Comparison of ENCODE assay signal across 9 mouse cellular contexts in genomic region chrX:94674977-94675376, GRCm38 (mm10). TPM values are rescaled to one million over a fixed set of nuclear protein-coding genes. Genes with fewer than 3 reads are reported as not detected.
DNase-seq lines count a peak whose midpoint lies in the region; ATAC-seq and TF ChIP-seq lines count a peak whose summit lies in the region.
"Had no signal": no experiment of that assay in that cellular context is flagged by ENCODE, and none has a peak within 500 bp of the region (broad histone marks: within the 10 kb centered on the region; RNA-seq: fewer than 3 reads in every experiment).

No protein-coding gene starts in this region.

- H3K36me3 ChIP-seq in liver, embryonic 12.5 days = no peaks in the 10 kb centered on the region
- H3K36me3 ChIP-seq in lung, embryonic 14.5 days (ENCODE audit: insufficient read depth) = no peaks in the 10 kb centered on the region
- H3K36me3 ChIP-seq: stomach, embryonic 15.5 days had no signal

- H3K4me1 ChIP-seq in liver, embryonic 12.5 days = no peaks in the 10 kb centered on the region
- H3K4me1 ChIP-seq in lung, embryonic 14.5 days (ENCODE audit: insufficient read depth) = no peaks in the 10 kb centered on the region
- H3K4me1 ChIP-seq: stomach, embryonic 15.5 days had no signal

- no peak overlapping the region for H3K27ac ChIP-seq in liver, embryonic 12.5 days
- H3K27ac ChIP-seq in lung, embryonic 14.5 days (ENCODE audit: low read depth) = no peak overlapping the region
- H3K27ac ChIP-seq: stomach, embryonic 15.5 days had no signal

- H3K9ac ChIP-seq in liver, embryonic 12.5 days = no peak overlapping the region
- no peak overlapping the region for H3K9ac ChIP-seq in lung, embryonic 14.5 days
- H3K9ac ChIP-seq: stomach, embryonic 15.5 days had no signal

- WGBS in liver, embryonic 12.5 days (ENCODE audit: insufficient replicate concordance) = 44% methylated on average over 4 of the region's 4 CpGs
- WGBS in lung, embryonic 14.5 days = 43% methylated on average over 4 of the region's 4 CpGs

- H3K9me3 ChIP-seq in liver, embryonic 12.5 days (replicated peaks) = no peaks in the 10 kb centered on the region
- H3K9me3 ChIP-seq in lung, embryonic 14.5 days (ENCODE audit: low read depth, low read length) = no peaks in the 10 kb centered on the region
- H3K9me3 ChIP-seq: stomach, embryonic 15.5 days had no signal

- H3K27me3 ChIP-seq in liver, embryonic 12.5 days (replicated peaks) = no peaks in the 10 kb centered on the region; the same call in 1 of the 2 replicates
- H3K27me3 ChIP-seq in lung, embryonic 14.5 days (ENCODE audit: insufficient read depth, low read length) = no peaks in the 10 kb centered on the region
- H3K27me3 ChIP-seq: stomach, embryonic 15.5 days had no signal

- no peak for ATAC-seq in CD4-positive, CD25-positive, alpha-beta regulatory T cell, adult 4 months
- ATAC-seq in liver, embryonic 12.5 days = no peak
- no peak for ATAC-seq in lung, embryonic 14.5 days (ENCODE audit: insufficient read depth)

- TF ChIP-seq CTCF in lung, embryonic 14.5 days (IDR thresholded peaks at IDR 0.05; ENCODE audit: low read depth) = peak; percentile 65

- no peak overlapping the region for H3K4me2 ChIP-seq in liver, embryonic 12.5 days
- H3K4me2 ChIP-seq in lung, embryonic 14.5 days = no peak overlapping the region
- H3K4me2 ChIP-seq: stomach, embryonic 15.5 days had no signal

- no peak overlapping the region for H3K4me3 ChIP-seq in liver, embryonic 12.5 days
- no peak overlapping the region for H3K4me3 ChIP-seq in lung, embryonic 14.5 days (ENCODE audit: low read depth, low read length)
- H3K4me3 ChIP-seq: stomach, embryonic 15.5 days had no signal

- DNase-seq in CD4-positive, CD25-positive, alpha-beta regulatory T cell, adult 2 months (ENCODE audit: low read depth, low spot score) = peak; percentile 58
- DNase-seq in liver = peak; percentile 57
- DNase-seq in cerebellum, adult 11-12 months = peak; percentile 9
- DNase-seq in induced T-regulatory cell, adult 2 months (ENCODE audit: low read depth) = peak; percentile 58
- peak; percentile 81 for DNase-seq in lung, embryonic 14.5 days
- DNase-seq in thymus, postnatal 0 days (ENCODE audit: low spot score) = peak; percentile 58

RNA-seq across cellular contexts. Expression of gene Gspt2, which starts 39.1 kb away (rescaled TPM):
- polyA plus RNA-seq in CD4-positive, CD25-positive, alpha-beta regulatory T cell, adult 4 months (2017; shearing (Covaris generic)) = under 1 TPM; 0.20 to 0.52 TPM
- polyA plus RNA-seq in liver, embryonic 12.5 days (2016; fragmentation: Nextera tagmentation; extraction: Ambion mirVana) = 1.6 and 1.8 TPM in 2 replicates
- polyA plus RNA-seq in lung, embryonic 14.5 days (2014; fragmentation: Nextera tagmentation; extraction: Ambion mirVana) = 2.5 and 2.7 TPM in 2 replicates
- polyA plus RNA-seq in thymus, postnatal 0 days (2015; fragmentation: Nextera tagmentation; extraction: Ambion mirVana) = 0.96 and 0.99 TPM in 2 replicates

RNA-seq across cellular contexts. Expression of gene Zxdb, which starts 49.4 kb away (rescaled TPM):
- polyA plus RNA-seq in CD4-positive, CD25-positive, alpha-beta regulatory T cell, adult 4 months (2017; shearing (Covaris generic)) = 1 to 10 TPM; 1.4 to 2.7 TPM
- 0.41 and 0.50 TPM in 2 replicates for polyA plus RNA-seq in liver, embryonic 12.5 days (2016; fragmentation: Nextera tagmentation; extraction: Ambion mirVana)
- polyA plus RNA-seq in lung, embryonic 14.5 days (2014; fragmentation: Nextera tagmentation; extraction: Ambion mirVana) = 2.4 and 2.9 TPM in 2 replicates
- polyA plus RNA-seq in thymus, postnatal 0 days (2015; fragmentation: Nextera tagmentation; extraction: Ambion mirVana) = 1.7 and 2.1 TPM in 2 replicates

Comparison
In these comparisons a context has a peak if more than half of its experiments do, and no peak if none do; other contexts are left out.
1. DNase-seq: peak in every context shown above with its lines; median percentile 81 in lung, embryonic 14.5 days; 58 in CD4-positive, CD25-positive, alpha-beta regulatory T cell, adult 2 months; 58 in induced T-regulatory cell, adult 2 months; 58 in thymus, postnatal 0 days; 57 in liver; 9 in cerebellum, adult 11-12 months.